Mouse (Mus musculus) lung, postnatal 4 days (tissue): ENCODE data around the gene Ece1.

ENCODE experiments used
- DNase-seq, 2 experiments: peaks; one replicate each; pipeline ENCODE4 v3.0.0; 2021

Ece1 gene

DNA sequence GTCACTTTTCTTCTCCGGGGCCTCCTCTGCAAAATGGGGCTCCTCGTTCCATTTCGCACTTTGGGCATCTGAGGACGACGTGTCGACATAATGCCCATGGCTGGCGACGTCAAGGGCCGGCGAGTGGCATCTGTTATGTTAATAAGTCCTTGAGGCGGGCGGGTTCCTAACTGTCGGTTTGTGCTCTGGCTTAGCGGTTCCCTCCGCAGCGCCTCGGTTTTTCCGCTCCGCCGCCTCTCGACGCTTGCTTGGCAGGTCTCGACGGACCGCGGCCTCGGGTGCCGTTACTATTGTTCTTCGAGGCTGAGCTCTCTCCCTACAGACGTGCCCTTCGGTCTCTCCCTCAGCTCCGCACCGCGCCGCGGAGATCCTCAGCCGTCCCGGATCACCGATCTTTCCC is 130.9 kb downstream of the Ece1 start, which contains the start of gene Eif4g3:
Eif4g3 (plus strand) TSS at position 133 of the 400 bp plus-strand sequence.
- DNase-seq = no peak

- DNase-seq = peak; percentile 99 to 100
These were observed 131.3 kb downstream of the Ece1 start for GRCm38 (mm10) chr4:137993291-137993758.

GRCm38 (mm10) chr4:137993821-137994561 is 132.0 kb downstream of the Ece1 start:
- DNase-seq = peak; percentile 58 to 62

- no peak for DNase-seq
These were observed 132.7 kb downstream of the Ece1 start for GRCm38 (mm10) chr4:137994562-137995336.

DNA sequence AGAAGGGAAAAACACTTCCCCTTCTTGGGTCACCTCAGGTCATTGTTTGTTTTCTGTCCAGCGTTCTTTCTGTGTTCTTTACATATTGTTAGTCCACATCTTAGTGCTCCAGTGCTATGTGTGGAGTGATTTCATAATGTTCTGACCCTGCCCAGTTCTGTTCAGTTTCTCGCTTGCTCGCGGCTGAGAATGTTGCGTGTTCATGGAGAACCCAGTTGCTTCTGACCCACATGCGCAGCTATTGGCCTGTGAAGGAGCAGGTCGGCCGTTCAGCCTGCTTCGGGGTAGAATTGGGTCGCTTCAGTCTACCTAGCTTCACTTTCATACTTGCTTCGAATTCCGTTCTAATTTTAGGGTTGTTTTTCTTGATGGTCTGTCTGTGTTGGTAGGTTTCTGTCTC is 133.4 kb downstream of the Ece1 start:
- DNase-seq = peak; percentile 39 to 43

GRCm38 (mm10) chr4:137998232-137998631 is 136.2 kb downstream of the Ece1 start:
- DNase-seq = no peak

DNA sequence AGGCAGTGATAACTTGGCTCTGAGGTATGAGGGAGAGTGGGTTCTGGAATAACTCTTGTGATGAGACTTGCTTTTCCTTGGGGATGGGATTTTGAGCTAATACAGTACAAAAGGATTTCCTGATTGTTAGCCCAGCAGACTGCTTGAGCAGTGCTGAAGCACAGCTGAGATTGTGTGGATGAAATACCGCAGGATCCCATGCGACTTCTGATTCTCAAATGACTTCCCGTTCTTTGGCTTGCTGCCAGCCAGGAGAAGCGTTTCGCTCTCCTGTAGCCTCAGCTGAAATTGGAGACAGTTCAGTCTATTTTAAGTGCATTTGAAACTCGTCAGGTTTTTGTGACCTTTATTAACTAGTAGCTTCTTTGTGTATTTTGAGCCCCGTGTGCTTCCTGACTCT is 138.6 kb downstream of the Ece1 start:
- DNase-seq = peak in 1 of 2 experiments; percentile 24

- DNase-seq = peak in 1 of 2 experiments; percentile 35
These were observed 142.0 kb downstream of the Ece1 start for GRCm38 (mm10) chr4:138003909-138004610.

- DNase-seq = no peak
These were observed 143.7 kb downstream of the Ece1 start for GRCm38 (mm10) chr4:138005781-138006180.

GRCm38 (mm10) chr4:138006951-138007613 is 145.0 kb downstream of the Ece1 start:
- DNase-seq = no peak

- no peak for DNase-seq
These were observed 146.6 kb downstream of the Ece1 start for GRCm38 (mm10) chr4:138008646-138009045.

DNA sequence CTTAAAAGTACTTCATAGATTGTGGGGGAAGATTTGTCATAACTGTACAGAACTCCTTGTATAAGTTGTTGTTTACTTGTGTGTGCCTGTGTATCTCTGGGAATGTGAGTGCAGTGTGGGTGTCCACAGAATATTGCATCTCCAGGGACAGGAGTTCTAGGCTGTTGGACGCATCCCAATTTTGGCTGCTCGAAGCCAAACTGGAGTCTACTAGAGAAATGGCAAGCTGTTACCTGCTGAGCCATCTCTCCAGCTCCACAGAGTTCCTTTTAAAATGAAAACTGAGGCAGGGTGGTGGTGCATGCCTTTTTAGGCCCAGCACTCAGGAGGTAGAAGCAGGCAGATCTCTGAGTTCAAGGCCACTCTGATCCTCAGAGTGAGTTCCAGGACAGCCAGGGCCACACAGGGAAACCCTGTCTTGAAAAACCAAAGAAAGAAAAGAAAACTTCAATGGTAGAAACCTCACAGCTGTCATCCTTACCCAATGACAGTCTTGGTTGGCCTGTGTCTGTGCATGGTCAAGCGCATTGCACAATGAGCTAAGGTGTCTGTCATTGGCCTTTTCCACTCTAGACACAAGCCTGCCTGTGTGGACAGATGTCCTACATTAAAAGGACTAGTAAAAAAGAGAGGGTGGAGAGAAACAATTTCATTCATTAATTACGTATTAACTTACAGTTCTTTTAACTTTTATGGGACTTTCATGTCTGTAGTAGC is 147.9 kb downstream of the Ece1 start:
- no peak for DNase-seq

DNA sequence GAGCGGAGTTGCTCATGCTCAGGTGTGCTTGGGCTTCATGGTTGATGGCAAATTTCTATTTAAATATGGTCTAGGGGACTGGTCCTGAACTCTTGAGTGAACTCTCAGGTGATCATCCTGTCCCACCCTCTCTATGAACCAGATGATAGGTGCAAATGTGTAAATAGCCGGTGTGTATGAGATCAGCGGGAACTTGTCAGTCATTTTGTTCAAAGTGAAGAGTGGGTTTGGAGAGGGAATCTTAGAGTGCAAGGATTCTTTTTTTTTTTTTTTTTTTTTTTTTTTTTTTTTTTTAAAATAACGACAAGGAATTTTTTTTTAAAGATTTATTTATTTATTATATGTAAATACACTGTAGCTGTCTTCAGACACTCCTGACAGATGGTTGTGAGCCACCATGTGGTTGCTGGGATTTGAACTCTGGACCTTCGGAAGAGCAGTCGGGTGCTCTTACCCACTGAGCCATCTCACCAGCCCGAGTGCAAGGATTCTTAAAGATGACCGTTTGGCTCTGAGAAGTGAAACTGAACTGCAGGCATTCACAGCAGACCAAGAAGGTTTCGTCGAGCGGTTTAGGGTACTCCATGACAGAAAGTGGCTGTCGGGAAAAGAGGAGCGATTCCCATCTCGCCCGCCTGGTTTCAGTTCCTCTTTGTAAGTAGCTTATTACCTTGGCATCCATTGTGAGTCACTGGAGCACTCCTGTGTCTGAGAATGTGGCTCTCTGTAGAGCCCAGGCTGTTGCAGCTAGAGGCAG is 151.9 kb downstream of the Ece1 start:
- DNase-seq = no peak
